Mouse (Mus musculus) cortical plate, adult 2 months (tissue): ENCODE measurements around the gene Map7. TPM values are rescaled to one million over a fixed set of nuclear protein-coding genes. Genes with fewer than 3 reads are reported as not detected.

Experiments used
- H3K27ac ChIP-seq: fragments of 200-500 bp; 2 replicates; pipeline ENCODE4 v1.5.1; 2012; ENCODE audit warnings: low read length, control low read depth, inconsistent platforms; ENCODE audit not compliant: insufficient read depth
- H3K4me1 ChIP-seq: fragments of 200-500 bp; 2 replicates; pipeline ENCODE4 v1.6.1; 2011; ENCODE audit warnings: low read length; ENCODE audit not compliant: control insufficient read depth, insufficient read depth
- H3K4me3 ChIP-seq: fragments of 200-500 bp; 2 replicates; pipeline ENCODE4 v1.5.1; 2011; ENCODE audit warnings: mild to moderate bottlenecking, low read length, control low read depth; ENCODE audit not compliant: insufficient read depth
- CTCF ChIP-seq: fragments of 200-500 bp; IDR thresholded peaks from 2 replicates; pipeline ENCODE4 v1.5.1; 2011; ENCODE audit warnings: mild to moderate bottlenecking, control low read depth, low read length; ENCODE audit not compliant: insufficient read depth; ENCODE audit errors: extremely low read depth
- POLR2A ChIP-seq: fragments of 200-500 bp; IDR thresholded peaks from 2 replicates; pipeline ENCODE4 v1.6.1; 2011; ENCODE audit warnings: mild to moderate bottlenecking, low read length, control low read depth; ENCODE audit not compliant: insufficient read depth; ENCODE audit errors: extremely low read depth
- polyA plus RNA-seq: library from polyadenylated mRNA; depleted of rRNA; stranded (reverse); fragments of >200 nt; gene quantifications from 2 replicates; pipeline ENCODE4 v1.2.3, GENCODE M21; 2012

Gene Map7
- polyA plus RNA-seq, 1 experiment, result 91.4 TPM

DNA sequence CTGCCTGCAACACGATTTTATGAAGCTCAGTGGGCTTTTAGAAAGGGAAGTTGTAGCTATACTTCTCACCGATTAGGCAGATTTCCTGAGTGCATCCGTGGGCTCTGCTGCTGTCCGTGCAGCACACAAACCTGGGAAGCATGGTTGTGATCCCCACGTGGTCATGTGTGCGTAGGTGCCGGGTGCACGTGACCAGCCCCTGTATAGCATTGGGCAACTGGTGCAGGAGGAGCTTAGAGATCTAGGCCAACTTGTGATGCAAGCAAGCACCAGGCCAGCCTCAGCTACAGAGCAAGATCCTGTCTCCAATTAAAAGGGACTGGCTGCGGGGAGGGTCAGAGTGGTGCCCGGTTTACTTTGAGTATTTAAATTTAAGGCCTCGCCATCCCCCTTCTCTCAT, 18.5 kb downstream of the Map7 start:
- no peak overlapping the region for H3K4me3 ChIP-seq
- H3K4me1 ChIP-seq, result 0 out of 2 replicates have a peak, but pooled peaks cover 2% of the 10 kb centered on the region
- H3K27ac ChIP-seq, result no peak overlapping the region
- TF ChIP-seq POLR2A, result no peak

DNA sequence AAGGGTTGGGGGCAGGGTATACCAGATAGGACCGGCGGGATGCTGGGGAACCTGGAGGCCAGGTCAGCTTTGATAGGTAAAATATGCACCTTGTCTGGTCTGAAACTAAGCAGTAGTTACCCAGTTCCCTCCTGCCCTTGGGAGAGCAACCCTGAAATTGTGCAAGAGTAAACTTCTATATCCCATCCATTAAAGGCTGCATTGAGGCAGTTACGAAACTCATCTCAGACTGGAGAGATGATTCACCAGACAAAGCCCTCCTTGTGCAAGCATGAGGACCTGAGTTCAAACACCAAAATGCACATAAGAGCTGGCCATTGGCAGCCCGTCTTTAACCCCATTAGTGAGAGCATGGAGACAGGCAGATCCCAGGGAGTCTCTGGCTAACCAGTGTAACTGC, 19.2 kb downstream of the Map7 start:
- no peak overlapping the region for H3K27ac ChIP-seq
- H3K4me3 ChIP-seq, result no peak overlapping the region
- TF ChIP-seq POLR2A (no peak), CTCF (no peak)
- 0 out of 2 replicates have a peak, but pooled peaks cover 2% of the 10 kb centered on the region for H3K4me1 ChIP-seq

DNA sequence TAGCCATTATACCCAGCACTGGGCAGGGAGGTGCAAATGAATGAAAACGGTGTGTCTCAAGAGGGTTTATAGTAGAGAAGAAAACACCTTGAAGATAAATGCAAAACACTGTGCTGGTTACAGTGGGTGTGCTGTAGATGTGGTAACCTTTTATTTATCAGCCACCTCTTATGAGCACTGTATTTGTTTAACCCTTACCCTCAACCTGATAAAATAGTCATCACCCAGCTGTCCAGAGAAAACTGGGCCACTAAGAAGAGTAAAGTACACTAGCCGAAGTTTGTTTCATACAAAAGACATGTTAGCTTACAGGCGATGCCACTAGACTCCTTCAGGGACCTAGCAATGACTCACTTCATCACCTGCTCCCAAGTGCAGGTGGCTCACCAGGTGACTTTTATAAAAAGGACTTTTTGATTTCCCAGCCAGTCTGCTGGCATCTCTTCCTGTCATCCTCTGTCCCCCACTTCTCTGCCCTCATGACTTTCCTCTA, 21.0 kb downstream of the Map7 start:
- Histone ChIP-seq H3K4me3 (0 out of 2 replicates have a peak overlapping the region, but pooled peaks have one; percentile 55), H3K4me1 (peaks cover 7% of the 10 kb centered on the region), H3K27ac (no peak overlapping the region)
- TF ChIP-seq POLR2A (no peak), CTCF (no peak)

DNA sequence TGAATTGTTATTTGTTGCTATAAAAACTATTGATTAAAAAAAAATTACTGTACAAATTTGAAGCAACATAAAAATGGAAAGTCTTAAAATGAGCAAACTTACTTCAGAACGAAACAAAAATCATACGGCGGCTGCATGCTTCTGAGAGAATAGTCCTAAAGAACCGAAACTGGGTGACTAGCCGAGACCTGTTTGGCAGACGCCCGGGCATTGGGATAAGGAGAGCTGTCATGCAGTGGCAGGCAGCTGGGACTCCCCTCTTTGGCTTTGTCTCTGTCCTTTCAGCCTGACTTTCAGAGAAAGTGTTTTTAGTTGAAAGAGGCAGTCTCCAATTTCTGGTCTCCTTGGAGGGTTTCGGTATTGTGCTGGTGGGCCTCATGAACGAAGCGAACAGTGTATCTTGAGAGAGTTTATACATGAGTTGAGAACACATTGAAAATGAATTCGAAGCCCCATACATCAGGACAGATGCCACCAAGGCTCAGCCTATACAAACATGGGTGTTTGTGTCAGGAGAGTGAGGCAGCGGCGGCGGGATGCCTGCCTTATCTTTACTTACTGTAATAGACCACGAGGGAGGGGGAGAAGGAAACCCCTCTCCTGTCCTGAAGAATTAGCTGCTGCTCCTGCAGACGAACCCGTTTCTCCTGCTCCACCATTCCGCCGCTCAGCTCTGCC, 21.8 kb downstream of the Map7 start:
- Histone ChIP-seq H3K4me3 (peak overlapping the region; percentile 55), H3K27ac (no peak overlapping the region), H3K4me1 (peaks cover 7% of the 10 kb centered on the region)
- TF ChIP-seq POLR2A, result no peak
- no peak for TF ChIP-seq CTCF

DNA sequence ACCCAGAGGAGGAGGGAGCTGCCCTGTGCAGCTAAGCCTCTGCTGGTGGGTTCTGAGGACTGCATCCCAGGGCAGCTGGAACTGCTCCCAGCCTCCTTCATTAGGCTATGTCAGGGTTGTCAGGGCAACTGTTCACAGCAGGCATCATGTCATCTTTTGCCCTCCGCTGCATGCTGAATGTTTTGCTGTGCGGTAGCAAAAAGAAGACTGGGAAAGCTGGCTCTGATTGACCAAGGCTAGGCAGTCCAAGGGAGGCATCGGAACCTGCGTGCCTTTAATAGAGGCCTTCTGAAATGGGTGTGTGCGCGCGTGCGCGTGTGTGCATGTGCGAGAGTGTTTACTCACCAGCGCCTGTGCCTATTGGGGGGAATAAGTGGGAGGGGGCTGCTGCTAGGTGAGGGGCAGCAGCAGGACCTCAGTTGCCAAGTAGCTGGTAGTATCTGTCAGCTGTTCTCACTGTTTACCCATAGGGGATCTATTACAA, 22.4 kb downstream of the Map7 start:
- Histone ChIP-seq H3K4me1 (peaks cover 7% of the 10 kb centered on the region), H3K27ac (peak overlapping the region; percentile 25), H3K4me3 (peak overlapping the region; percentile 55)
- peak; percentile 77 for TF ChIP-seq CTCF
- no peak for TF ChIP-seq POLR2A

DNA sequence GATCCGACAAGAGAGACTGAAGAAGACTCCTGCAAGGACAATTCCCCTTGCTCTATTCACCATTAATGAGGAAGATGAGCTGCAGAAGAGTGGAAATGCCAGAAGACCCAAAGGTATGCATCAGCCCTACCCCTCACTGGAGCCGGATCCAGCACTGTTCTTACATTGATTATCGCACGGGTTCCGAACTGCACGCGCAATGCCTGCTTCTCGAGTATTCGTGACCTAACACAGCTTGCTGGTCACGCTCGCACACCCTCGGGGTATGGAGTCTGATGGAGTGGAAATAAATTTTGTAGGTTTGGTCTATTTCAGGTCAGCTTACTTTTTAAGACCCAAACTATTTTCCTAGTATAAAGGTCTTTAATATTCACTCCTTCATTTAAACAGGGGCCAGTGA, 22.9 kb downstream of the Map7 start:
- Histone ChIP-seq H3K4me1 (peaks cover 7% of the 10 kb centered on the region), H3K4me3 (peak overlapping the region; percentile 55), H3K27ac (peak overlapping the region; percentile 85; the same call in 1 of the 2 replicates)
- TF ChIP-seq CTCF, result no peak
- TF ChIP-seq POLR2A, result no peak

DNA sequence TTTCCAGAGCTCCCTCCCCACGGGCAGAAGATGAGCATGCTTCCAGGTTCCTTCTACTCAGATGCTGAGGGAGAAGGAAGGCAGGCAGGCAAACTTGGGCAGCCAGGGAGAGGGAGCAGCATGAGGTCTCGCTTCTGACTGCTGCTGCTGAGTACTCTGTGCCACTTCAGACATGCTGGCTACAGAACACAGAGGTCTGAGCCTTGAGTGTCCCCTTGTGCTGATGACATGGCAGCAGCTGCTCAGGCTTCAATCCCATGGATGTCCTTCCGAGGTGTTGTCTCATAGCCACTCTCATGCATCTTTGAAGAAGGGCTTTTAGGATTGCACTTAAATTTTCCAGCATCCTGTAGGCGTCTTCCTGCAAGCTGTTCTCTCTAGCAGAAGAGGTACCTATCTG, 23.5 kb downstream of the Map7 start:
- Histone ChIP-seq H3K4me3 (peak overlapping the region; percentile 55), H3K27ac (peak overlapping the region; percentile 12), H3K4me1 (peaks cover 7% of the 10 kb centered on the region)
- TF ChIP-seq POLR2A, result peak; percentile 53; the same call in 1 of the 2 replicates
- TF ChIP-seq CTCF, result no peak

DNA sequence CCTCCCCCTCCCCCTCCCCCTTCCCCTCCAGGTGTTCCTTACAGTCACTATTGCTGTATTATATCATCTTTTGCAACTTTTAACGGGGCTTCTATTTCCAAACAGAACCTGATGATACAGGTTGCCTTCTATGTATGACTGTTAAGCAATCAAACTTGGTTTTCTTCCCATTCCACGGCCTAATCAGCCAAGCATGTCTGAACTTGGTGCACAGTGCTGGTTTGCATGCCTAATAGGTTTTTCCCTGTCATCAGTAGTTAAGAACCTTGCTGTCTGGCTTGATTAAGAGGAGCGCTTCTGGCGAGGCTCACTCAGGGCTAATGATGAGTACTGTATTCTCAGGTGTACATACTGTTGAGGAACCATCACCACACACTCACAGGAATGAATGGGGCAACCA, 25.5 kb downstream of the Map7 start:
- peak overlapping the region; percentile 20; the same call in 1 of the 2 replicates for H3K4me3 ChIP-seq
- H3K27ac ChIP-seq, result peak overlapping the region; percentile 53; the same call in 1 of the 2 replicates
- peaks cover 9% of the 10 kb centered on the region for H3K4me1 ChIP-seq
- TF ChIP-seq POLR2A, result no peak
- no peak for TF ChIP-seq CTCF

DNA sequence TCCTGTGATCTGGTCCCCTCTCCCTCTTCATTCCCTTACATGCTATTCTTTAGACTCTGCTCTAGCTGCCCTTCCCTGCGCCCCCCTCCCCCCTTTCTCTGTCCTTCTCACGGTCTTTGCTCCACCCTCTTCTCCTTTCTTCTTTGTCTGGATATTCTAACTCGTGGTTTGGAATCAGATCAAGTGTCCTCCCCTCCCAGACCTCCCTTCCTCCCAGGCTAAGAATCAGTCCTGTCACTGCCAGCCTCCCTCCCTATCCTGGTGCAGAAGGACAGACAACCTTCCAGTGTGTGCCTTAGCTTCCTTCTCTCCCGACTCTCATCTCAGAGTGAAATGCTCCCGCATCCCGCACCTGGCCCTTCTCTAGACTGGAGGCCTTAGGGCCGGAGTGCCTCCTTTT, 27.8 kb downstream of the Map7 start:
- peak overlapping the region; percentile 75 for H3K27ac ChIP-seq

DNA sequence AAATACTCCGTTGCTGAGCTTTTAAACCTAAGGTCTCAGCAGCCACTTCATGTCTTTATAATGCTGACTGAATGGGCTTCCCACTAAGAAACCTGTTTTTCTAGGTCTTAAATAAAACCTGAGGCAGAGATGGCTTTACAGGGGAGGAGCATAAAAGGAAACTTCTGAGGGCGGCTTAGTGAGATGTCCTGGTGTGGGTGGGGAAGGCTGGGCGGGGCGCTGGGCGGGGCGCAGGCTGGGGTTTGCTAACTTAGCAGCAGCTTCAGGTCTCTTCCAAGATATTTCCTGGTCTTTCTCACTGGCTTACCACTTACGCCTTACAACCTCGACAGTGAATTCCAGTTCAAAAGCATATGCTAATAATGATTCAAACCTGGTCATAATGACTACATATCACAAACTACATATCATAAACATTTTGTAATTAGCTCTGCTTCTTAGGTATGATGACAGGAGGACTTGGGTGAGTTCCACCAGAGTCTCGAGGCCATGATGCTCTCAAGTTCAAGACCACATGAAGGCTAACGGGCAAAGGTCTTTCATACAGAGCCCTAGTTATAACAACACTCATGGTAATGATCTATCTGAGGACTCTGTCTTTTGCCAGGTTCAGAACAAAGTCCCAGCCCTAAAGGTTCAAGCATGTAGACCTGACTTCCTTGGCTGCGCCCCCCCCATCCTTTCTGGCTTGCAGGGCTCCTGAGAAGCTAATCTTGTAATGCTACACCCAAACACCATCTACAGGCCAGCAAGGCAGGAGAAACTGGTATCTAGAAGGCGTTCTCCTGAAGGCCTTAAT, 30.7 kb downstream of the Map7 start:
- TF ChIP-seq POLR2A (no peak), CTCF (no peak)
- Histone ChIP-seq H3K4me3 (no peak overlapping the region), H3K27ac (no peak overlapping the region), H3K4me1 (peaks cover 20% of the 10 kb centered on the region)

More for the DNA sequence above, 27.8 kb downstream of the Map7 start:
- no peak overlapping the region for H3K4me3 ChIP-seq
- no peak for TF ChIP-seq CTCF
- no peak for TF ChIP-seq POLR2A
- peaks cover 12% of the 10 kb centered on the region for H3K4me1 ChIP-seq
